Mouse (Mus musculus) limb, embryonic 13.5 days (tissue): ENCODE measurements around the gene Ogg1. TPM values are rescaled to one million over a fixed set of nuclear protein-coding genes. Genes with fewer than 3 reads are reported as not detected.
"Not testable (repeated sequence)": the region's sequence is repeated elsewhere in the genome, so short reads cannot be mapped to it uniquely, and the experiment has no call there.

Experiments used
- ATAC-seq: fragments of 200-750 bp; cut with Nextera tagmentation; 2 replicates; pipeline ENCODE4 v1.8.0; 2017; ENCODE audit warnings: low read depth, moderate number of reproducible peaks, moderate TSS enrichment; ENCODE audit not compliant: low FRiP score
- H3K27ac ChIP-seq: fragments of 300-500 bp; sonication (generic); 2 replicates; pipeline ENCODE4 v1.5.1; 2015; ENCODE audit warnings: inconsistent platforms, mild to moderate bottlenecking, moderate library complexity
- H3K27me3 ChIP-seq: fragments of 300-500 bp; sonication (generic); 2 replicates; pipeline ENCODE4 v1.6.1; 2015; ENCODE audit warnings: mild to moderate bottlenecking, inconsistent platforms
- H3K36me3 ChIP-seq: fragments of 300-500 bp; sonication (generic); 2 replicates; pipeline ENCODE4 v1.6.1; 2015; ENCODE audit warnings: inconsistent platforms, mild to moderate bottlenecking, moderate library complexity
- H3K4me1 ChIP-seq: fragments of 300-500 bp; sonication (generic); 2 replicates; pipeline ENCODE4 v1.6.1; 2015; ENCODE audit warnings: inconsistent platforms
- H3K4me2 ChIP-seq: fragments of 300-500 bp; sonication (generic); replicated peaks from 2 replicates; pipeline ENCODE4 v1.6.1; 2015; ENCODE audit warnings: inconsistent platforms, mild to moderate bottlenecking, moderate library complexity
- H3K4me3 ChIP-seq: fragments of 300-500 bp; sonication (generic); 2 replicates; pipeline ENCODE4 v1.5.1; 2015; ENCODE audit warnings: moderate library complexity, mild to moderate bottlenecking, inconsistent platforms
- H3K9ac ChIP-seq: fragments of 300-500 bp; sonication (generic); 2 replicates; pipeline ENCODE4 v1.6.1; 2015; ENCODE audit warnings: mild to moderate bottlenecking, inconsistent platforms
- H3K9me3 ChIP-seq: fragments of 300-500 bp; sonication (generic); 2 replicates; pipeline ENCODE4 v1.6.1; 2016; ENCODE audit warnings: inconsistent platforms
- WGBS: fragments of 180-500 bp; shearing (Covaris S2); methylation state at CpG from one replicate; pipeline ENCODE4 v1.1.7; 2015; 5-methylcytosine and 5-hydroxymethylcytosine counted together
- polyA plus RNA-seq: library from polyadenylated mRNA; unstranded; fragments of >200 nt; fragmentation: Nextera tagmentation; extraction: Ambion mirVana; gene quantifications from 2 replicates; pipeline ENCODE4 v1.2.1, GENCODE M21; 2015

Gene Ogg1
- polyA plus RNA-seq, 1 experiment from 2014 or later: 14.7 TPM

DNA sequence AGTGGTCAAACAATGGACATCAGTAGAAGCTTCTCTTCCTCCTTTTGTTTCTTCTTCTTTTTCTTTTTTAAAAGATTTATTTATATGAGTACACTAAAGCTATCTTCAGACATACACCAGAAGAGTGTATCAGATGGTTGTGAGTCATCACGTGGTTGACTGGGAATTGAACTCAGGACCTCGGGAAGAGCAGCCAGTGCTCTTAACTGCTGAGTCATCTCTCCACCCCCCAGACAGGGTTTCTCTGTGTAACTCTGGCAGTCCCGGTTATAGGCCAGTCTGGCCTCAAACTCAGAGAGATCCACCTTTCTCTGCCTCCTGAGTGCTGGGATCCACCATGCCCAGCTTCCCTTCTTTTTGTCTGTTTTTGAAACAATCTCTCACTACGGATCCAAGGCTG is 30.1 kb upstream of the Ogg1 start:
- H3K4me3 ChIP-seq: no peak overlapping the region
- H3K4me2 ChIP-seq: no peak overlapping the region
- no peaks in the 10 kb centered on the region for H3K27me3 ChIP-seq
- no peak for ATAC-seq
- no peaks in the 10 kb centered on the region for H3K36me3 ChIP-seq
- H3K9me3 ChIP-seq: no peaks in the 10 kb centered on the region
- 67% methylated on average over 4 of the region's 4 CpGs for WGBS
- no peaks in the 10 kb centered on the region for H3K4me1 ChIP-seq
- H3K27ac ChIP-seq: no peak overlapping the region
- H3K9ac ChIP-seq: no peak overlapping the region

DNA sequence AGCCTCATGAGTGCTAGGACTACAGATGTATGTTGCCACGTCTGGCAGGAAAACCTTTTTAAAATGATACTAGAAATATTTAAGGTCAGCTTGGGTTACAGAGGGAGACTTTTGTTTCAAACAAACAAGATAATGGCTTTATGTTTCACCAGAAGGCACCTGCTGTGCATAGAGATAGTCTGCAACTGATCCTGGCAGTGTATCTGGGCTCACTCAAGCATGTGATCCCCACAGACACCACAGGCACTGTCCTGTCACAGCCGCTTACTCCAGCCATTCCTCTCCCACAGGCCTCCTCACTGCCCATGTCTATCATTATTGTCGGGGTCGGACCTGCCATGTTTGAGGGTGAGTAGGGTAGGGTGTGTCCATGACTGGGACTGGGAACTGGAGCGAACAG is 25.4 kb upstream of the Ogg1 start:
- Histone ChIP-seq H3K27ac (no peak overlapping the region), H3K27me3 (no peaks in the 10 kb centered on the region), H3K36me3 (no peaks in the 10 kb centered on the region), H3K9ac (no peak overlapping the region), H3K4me3 (no peak overlapping the region), H3K9me3 (no peaks in the 10 kb centered on the region), H3K4me2 (no peak overlapping the region), H3K4me1 (peaks cover 6% of the 10 kb centered on the region; the same call in 1 of the 2 replicates)
- WGBS: 81% methylated on average over 5 of the region's 5 CpGs
- no peak for ATAC-seq

DNA sequence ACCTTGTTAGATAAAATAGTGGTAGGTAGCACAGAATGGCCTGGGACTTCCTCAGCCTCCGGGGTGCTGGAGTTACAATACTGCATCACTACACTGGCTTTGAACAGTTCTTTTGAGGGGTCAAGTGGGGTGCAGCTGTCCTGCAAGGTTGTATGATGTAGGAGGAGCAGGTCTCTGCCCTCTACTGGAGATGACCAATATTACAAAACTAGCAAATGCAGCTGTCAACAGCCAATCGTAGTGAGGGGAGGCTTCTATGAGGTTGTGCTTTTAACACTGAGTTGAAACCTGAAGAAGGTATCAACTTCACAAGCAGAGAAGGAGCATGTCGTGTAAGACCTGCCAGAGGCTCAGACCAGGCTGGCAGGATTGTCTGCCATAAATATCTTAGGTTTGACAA is 24.5 kb upstream of the Ogg1 start:
- H3K9me3 ChIP-seq: no peaks in the 10 kb centered on the region
- no peaks in the 10 kb centered on the region for H3K36me3 ChIP-seq
- H3K4me1 ChIP-seq: peaks cover 6% of the 10 kb centered on the region; the same call in 1 of the 2 replicates
- 23% methylated on average over 3 of the region's 3 CpGs for WGBS
- H3K4me3 ChIP-seq: no peak overlapping the region
- H3K9ac ChIP-seq: no peak overlapping the region
- H3K27ac ChIP-seq: no peak overlapping the region
- no peak overlapping the region for H3K4me2 ChIP-seq
- H3K27me3 ChIP-seq: no peaks in the 10 kb centered on the region
- no peak for ATAC-seq

DNA sequence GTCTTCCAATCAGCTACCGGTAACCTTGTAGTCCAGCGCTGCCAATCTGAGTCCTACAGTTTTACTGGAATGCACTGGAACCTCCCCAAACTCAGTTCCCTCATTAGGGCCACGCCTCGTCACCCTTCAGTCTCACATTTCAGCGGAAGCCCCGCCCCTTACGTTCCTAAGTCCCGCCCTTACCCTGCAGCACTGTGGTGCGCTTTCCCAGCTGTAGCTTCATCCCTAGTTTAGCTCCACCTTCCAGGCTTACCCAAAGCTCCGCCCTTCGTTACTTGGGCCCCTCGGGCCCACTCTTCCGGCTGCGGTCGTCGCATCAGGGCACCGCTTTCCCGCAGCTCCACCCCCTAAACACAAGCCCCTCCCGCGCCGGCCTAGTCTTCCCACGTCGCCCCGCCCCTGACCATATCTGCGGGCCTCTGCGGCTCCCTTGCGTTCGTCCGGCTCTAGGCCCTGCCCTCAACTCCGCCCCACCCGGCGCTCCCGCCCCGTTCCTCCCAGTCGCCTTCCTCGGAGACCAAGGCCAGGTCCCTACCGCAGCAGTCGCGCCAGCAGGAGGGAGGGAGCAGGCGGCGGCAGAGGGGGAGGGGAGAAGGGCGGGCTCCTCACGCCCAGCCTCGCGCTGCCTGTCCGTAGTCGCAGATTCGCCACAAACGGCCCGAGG is 20.3 kb upstream of the Ogg1 start:
- WGBS: 0% methylated on average over 50 of the region's 50 CpGs

DNA sequence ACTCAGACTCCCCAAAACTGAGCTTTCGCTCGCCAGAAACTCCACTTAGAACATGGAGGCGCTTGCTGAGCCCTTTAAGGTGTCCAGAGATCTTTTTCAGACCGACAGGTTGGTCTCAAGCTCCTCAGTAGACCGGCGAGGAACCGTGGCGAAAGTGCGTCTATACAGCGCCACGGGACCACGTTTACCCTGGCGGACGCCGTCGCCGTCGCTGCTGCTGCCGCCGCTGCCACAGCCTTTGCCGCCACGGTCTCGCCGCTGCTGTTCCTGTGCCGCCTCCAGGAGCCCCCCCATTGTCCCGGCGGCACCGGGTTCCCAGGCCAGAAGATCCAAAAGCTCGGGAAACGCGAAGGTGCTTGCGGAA is 19.8 kb upstream of the Ogg1 start, which contains the start of gene Brpf1:
Gene Brpf1, plus strand, starts transcription at position 152 of the 364 bp plus-strand sequence.
- Histone ChIP-seq H3K27me3 (no peaks in the 10 kb centered on the region), H3K4me3 (peak within 1 kb of the TSS; percentile 96), H3K4me1 (peaks cover 18% of the 10 kb centered on the region), H3K36me3 (peaks cover 15% of the 10 kb centered on the region), H3K9ac (peak within 1 kb of the TSS; percentile 99), H3K27ac (peak within 1 kb of the TSS; percentile 96), H3K4me2 (peak within 1 kb of the TSS; percentile 100), H3K9me3 (no peaks in the 10 kb centered on the region)
- under 1% methylated on average over 32 of the region's 32 CpGs for WGBS
- peak; percentile 48 for ATAC-seq

More for the DNA sequence above, 20.3 kb upstream of the Ogg1 start:
- ATAC-seq: peak; percentile 98
- Histone ChIP-seq H3K9ac (peak overlapping the region; percentile 99), H3K4me3 (peak overlapping the region; percentile 96), H3K9me3 (no peaks in the 10 kb centered on the region), H3K27me3 (no peaks in the 10 kb centered on the region), H3K4me1 (peaks cover 18% of the 10 kb centered on the region), H3K36me3 (peaks cover 15% of the 10 kb centered on the region), H3K27ac (peak overlapping the region; percentile 96), H3K4me2 (peak overlapping the region; percentile 100)

DNA sequence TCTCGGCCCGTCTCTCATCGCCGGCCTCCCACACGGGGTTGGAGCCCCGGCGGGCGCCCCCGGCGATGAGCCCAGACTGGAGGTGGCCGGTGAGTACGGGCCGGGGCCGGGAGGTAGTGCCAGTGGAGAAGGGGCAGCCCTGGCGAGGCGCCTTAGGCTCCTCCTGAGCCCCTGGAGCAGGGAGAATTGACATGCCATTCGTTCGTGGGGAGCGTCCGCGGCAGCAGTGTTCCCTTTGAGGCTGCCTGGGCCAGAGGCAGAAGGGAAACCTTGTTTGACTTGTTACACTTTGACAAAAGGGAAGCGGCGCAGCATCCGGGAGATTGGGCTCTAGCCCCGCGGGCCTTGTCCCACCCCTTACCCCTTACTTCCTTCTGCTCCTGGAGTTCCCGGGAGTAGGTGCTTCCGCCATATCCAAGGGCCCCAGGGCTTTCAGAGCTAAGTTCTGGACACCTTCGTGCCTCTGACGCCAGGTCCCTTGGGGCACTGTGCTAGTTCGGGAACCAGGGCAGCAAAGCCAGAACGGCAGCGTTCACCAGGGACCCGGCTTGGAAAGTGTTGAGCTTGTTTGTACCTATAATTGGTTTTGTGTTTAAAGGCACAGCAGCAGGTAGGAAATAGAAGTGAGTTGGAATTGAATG is 19.2 kb upstream of the Ogg1 start:
- H3K27me3 ChIP-seq: no peaks in the 10 kb centered on the region
- peak overlapping the region; percentile 96 for H3K4me3 ChIP-seq
- H3K9me3 ChIP-seq: no peaks in the 10 kb centered on the region
- peak overlapping the region; percentile 100 for H3K4me2 ChIP-seq
- peak overlapping the region; percentile 99 for H3K9ac ChIP-seq
- H3K4me1 ChIP-seq: peaks cover 18% of the 10 kb centered on the region
- H3K36me3 ChIP-seq: peaks cover 21% of the 10 kb centered on the region
- H3K27ac ChIP-seq: peak overlapping the region; percentile 96; the same call in 1 of the 2 replicates
- WGBS: under 1% methylated on average over 28 of the region's 34 CpGs
- ATAC-seq: no peak

DNA sequence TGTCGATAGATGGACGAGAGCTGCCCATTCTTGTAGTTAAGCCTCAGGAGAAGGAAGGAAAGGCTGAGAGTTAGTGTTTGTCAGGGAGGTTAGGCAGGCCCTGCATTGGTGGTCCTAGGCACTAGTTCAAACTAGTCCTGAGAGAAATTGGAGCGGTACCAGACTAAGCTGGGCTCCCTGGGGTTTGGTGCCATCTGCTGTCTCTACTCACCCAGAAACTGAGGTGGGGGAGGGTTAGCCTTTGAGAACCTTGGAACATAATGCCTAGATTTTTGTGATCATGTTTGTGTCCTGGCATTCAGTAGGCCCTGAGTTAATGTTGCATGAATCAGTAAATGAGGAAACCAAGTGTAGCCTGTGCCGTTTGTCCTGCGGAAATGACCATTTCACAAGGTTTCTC is 18.6 kb upstream of the Ogg1 start:
- WGBS: 27% methylated on average over 5 of the region's 5 CpGs
- Histone ChIP-seq H3K36me3 (peaks cover 27% of the 10 kb centered on the region), H3K27me3 (no peaks in the 10 kb centered on the region), H3K4me2 (peak overlapping the region; percentile 100), H3K9ac (peak overlapping the region; percentile 99), H3K9me3 (no peaks in the 10 kb centered on the region), H3K4me1 (peaks cover 18% of the 10 kb centered on the region), H3K4me3 (peak overlapping the region; percentile 96), H3K27ac (no peak overlapping the region)
- ATAC-seq: no peak

DNA sequence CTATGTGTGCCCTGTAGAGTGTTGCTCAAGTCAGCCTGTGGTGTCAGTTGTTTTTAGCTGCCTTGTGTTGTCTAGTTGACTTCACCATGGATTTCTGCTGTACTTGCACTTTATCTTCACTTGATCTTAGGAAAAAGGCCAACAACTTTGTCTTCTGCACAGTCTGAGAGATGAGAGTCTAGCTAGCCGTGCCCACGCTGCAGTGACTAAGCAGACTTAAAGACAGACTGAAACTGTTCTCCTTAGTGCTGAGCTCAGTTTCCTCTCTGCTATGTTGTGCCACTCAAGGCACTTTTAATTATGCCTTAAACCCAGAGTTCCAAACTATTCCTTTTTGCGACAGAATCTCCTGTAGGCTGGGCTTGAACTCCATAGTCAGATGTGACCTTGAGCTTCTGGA is 10.8 kb upstream of the Ogg1 start:
- Histone ChIP-seq H3K4me1 (no peaks in the 10 kb centered on the region), H3K27ac (no peak overlapping the region), H3K9ac (no peak overlapping the region), H3K36me3 (peaks cover 92% of the 10 kb centered on the region), H3K9me3 (no peaks in the 10 kb centered on the region), H3K27me3 (no peaks in the 10 kb centered on the region), H3K4me3 (no peak overlapping the region), H3K4me2 (no peak overlapping the region)
- 93% methylated on average over 3 of the region's 3 CpGs for WGBS
- no peak for ATAC-seq

DNA sequence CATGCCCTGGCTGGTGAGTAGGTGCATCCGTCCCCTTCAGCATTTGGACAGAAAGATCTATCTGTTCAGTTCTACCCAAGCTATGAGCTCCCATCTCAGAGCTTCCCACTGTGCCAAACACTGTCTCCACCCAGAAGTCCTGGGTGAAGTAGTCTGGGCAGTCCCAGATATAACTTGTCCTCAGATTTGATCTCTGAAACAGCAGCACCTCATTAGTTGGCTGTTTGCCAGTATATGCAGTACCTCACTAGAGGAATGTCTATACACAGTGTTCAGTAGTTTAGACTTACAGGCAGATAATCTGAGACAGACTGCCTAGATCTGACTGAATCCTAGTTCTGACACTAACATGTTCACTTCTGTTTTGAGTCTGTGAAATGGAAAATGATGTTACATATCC is 2.6 kb downstream of the Ogg1 start:
- Histone ChIP-seq H3K36me3 (peaks cover 59% of the 10 kb centered on the region), H3K4me1 (peaks cover 19% of the 10 kb centered on the region)
- no peak for ATAC-seq

DNA sequence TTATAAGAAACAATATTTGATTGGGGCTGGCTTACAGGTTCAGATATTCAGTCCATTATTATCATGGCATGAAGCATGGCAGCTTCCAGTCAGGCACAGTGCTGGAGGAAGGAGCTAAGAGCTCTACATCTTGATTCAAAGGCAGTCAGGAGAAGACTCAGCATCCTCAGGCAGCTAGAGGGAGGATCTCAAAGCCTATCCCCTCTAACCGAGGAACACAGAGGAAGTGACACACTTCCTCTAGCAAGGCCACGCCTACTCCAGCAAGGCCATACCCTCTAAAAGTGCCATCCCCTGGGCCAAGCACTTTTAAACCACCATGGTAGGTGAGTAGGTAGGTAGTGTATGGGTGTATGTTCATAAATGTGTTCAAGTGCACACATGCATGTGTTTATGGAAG is 3.8 kb downstream of the Ogg1 start:
- H3K9ac ChIP-seq: no peak overlapping the region
- no peak overlapping the region for H3K4me2 ChIP-seq
- peaks cover 59% of the 10 kb centered on the region for H3K36me3 ChIP-seq
- no peaks in the 10 kb centered on the region for H3K27me3 ChIP-seq
- ATAC-seq: no peak
- H3K9me3 ChIP-seq: no peaks in the 10 kb centered on the region
- H3K4me1 ChIP-seq: peaks cover 15% of the 10 kb centered on the region
- no peak overlapping the region for H3K27ac ChIP-seq
- 59% methylated on average over 2 of the region's 2 CpGs for WGBS
- H3K4me3 ChIP-seq: no peak overlapping the region

More for the DNA sequence above, 2.6 kb downstream of the Ogg1 start:
- WGBS: 92% methylated on average over 1 of the region's 1 CpGs
- H3K27me3 ChIP-seq: no peaks in the 10 kb centered on the region
- no peak overlapping the region for H3K9ac ChIP-seq
- no peaks in the 10 kb centered on the region for H3K9me3 ChIP-seq
- H3K4me2 ChIP-seq: no peak overlapping the region
- no peak overlapping the region for H3K27ac ChIP-seq
- H3K4me3 ChIP-seq: no peak overlapping the region

DNA sequence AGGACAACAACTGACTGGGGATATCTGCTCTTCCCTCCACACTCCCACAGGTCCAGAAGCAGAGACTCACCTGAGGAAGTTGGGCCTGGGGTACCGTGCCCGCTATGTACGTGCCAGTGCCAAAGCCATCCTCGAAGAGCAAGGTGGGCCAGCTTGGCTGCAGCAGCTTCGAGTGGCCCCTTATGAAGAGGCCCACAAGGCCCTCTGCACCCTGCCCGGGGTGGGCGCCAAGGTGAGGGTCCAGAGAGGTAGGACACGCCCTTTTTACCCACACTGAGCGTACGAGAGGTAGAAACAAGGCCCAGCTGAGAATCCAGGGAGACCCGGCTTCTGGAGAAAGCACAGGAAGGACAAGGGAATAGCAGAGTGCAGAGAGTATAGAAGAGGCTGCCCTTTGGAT is 4.9 kb downstream of the Ogg1 start:
- 88% methylated on average over 11 of the region's 11 CpGs for WGBS
- H3K36me3 ChIP-seq: peaks cover 69% of the 10 kb centered on the region
- H3K4me1 ChIP-seq: peaks cover 9% of the 10 kb centered on the region; the same call in 1 of the 2 replicates
- no peak overlapping the region for H3K4me3 ChIP-seq
- H3K9me3 ChIP-seq: no peaks in the 10 kb centered on the region
- no peaks in the 10 kb centered on the region for H3K27me3 ChIP-seq
- no peak overlapping the region for H3K9ac ChIP-seq
- H3K27ac ChIP-seq: no peak overlapping the region
- H3K4me2 ChIP-seq: no peak overlapping the region
- no peak for ATAC-seq

DNA sequence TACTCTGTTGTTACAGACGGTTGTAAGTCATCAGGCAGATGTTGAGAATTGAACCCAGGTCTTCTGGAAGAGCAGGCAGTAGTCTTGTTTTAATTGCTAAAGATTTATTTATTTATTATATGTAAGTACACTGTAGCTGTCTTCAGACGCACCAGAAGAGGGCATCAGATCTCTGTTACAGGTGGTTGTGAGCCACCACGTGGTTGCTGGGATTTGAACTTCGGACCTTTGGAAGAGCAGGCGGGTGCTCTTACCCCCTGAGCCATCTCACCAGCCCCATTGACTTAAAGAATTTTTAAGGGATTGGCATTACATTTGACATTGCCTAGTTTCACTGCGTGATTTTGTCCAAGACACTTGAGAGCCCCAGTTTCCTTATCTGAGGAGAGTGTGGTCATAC is 6.0 kb downstream of the Ogg1 start:
- peak overlapping the region; percentile 58; the same call in 1 of the 2 replicates for H3K27ac ChIP-seq
- H3K27me3 ChIP-seq, ATAC-seq, H3K9me3 ChIP-seq, H3K4me2 ChIP-seq, H3K4me1 ChIP-seq, H3K4me3 ChIP-seq, H3K9ac ChIP-seq: not testable (repeated sequence)
- WGBS: 79% methylated on average over 6 of the region's 6 CpGs
- peaks cover 78% of the 10 kb centered on the region for H3K36me3 ChIP-seq
